In the genomic region with DNA sequence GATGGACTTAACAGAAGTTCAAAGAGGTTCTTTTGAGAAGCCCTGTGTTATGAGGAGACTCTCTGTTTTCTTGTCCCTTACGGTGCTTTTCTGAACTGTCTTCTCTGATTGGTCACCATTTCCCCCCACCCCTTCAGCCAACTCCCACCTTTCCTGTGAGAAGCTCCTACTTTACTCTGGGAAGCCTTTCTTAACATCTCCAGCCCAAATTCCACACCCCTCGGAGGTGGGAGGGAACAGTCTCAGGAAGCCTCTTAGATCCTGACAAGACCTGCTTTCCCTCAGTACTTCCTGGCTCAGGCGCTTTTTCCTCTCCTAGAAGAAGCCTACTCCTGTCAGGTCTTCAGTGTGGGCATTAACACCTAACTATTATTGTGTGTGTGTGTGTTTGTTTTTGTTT, we compare ENCODE assay signal across 24 mouse cellular contexts. TPM values are rescaled to one million over a fixed set of nuclear protein-coding genes. Genes with fewer than 3 reads are reported as not detected.
"Had no signal": no experiment of that assay in that cellular context is flagged by ENCODE, and none has a peak within 500 bp of the region (broad histone marks: within the 10 kb centered on the region; RNA-seq: fewer than 3 reads in every experiment).

No protein-coding gene starts in this region.

- DNase-seq: lung, adult 18-20 months; lung, embryonic 14.5 days; lung, postnatal 10 days; lung, postnatal 4 days; midbrain, embryonic 14.5 days; retina, postnatal 1 day; right cerebral cortex, adult 18-20 months; right cerebral cortex, postnatal 25 days; right cerebral cortex, postnatal 4 days; spleen, adult 18-20 months; thymus, adult 18-20 months; thymus, postnatal 14 days; thymus, postnatal 36 days had no signal

- H3K4me2 ChIP-seq: lung, embryonic 14.5 days; midbrain, embryonic 12.5 days; neural tube, embryonic 13.5 days; neural tube, embryonic 15.5 days had no signal

- H3K4me3 ChIP-seq: midbrain, embryonic 10.5 days; midbrain, embryonic 12.5 days; myocyte; neural tube, embryonic 13.5 days; neural tube, embryonic 15.5 days had no signal

- H3K9ac ChIP-seq: lung, embryonic 14.5 days; midbrain, embryonic 12.5 days; neural tube, embryonic 13.5 days; neural tube, embryonic 15.5 days had no signal

- ATAC-seq: midbrain, embryonic 16.5 days had no signal

- H3K36me3 ChIP-seq: midbrain, embryonic 10.5 days; neural tube, embryonic 15.5 days had no signal

- H3K9me3 ChIP-seq: midbrain, embryonic 10.5 days; midbrain, embryonic 12.5 days; neural tube, embryonic 13.5 days; neural tube, embryonic 15.5 days had no signal

- H3K4me1 ChIP-seq: midbrain, embryonic 10.5 days; midbrain, embryonic 12.5 days; neural tube, embryonic 13.5 days; neural tube, embryonic 15.5 days had no signal

- H3K27ac ChIP-seq: midbrain, embryonic 10.5 days; midbrain, embryonic 12.5 days; neural tube, embryonic 13.5 days; neural tube, embryonic 15.5 days had no signal

RNA-seq across cellular contexts. Expression of gene Gm29776, which starts 1.0 kb away (rescaled TPM):
- polyA plus RNA-seq: midbrain, embryonic 10.5 days; small intestine, adult 2 months had no signal

RNA-seq across cellular contexts. Expression of gene Cebpe, which starts 12.4 kb away (rescaled TPM):
- polyA plus RNA-seq: lung, embryonic 14.5 days; lung, embryonic 16.5 days; midbrain, embryonic 14.5 days; midbrain, embryonic 16.5 days; myocyte; neural tube, embryonic 11.5 days; neural tube, embryonic 13.5 days; stomach, embryonic 14.5 days; thymus, postnatal 0 days had no signal
